Mouse (Mus musculus) frontal cortex, postnatal 36 days (tissue): ENCODE data around the gene Vsig1.
A peak's percentile ranks its signal among the peaks of the same experiment; 100 is the strongest.

Experiments
- DNase-seq, 2 experiments: peaks; one replicate each; pipeline ENCODE4 v3.0.0; 2022; ENCODE audit warnings: low spot score in 2 of 2

Gene Vsig1

GRCm38 (mm10) chrX:140907360-140907759 lies at the start of gene Vsig1:
Gene Vsig1, plus strand, starts transcription at chrX:140907608.
- no peak for DNase-seq

- DNase-seq, result no peak
These were observed 44.6 kb upstream of the Vsig1 start for GRCm38 (mm10) chrX:140862760-140863159.

GRCm38 (mm10) chrX:140863431-140863830 lies 44.0 kb upstream of the Vsig1 start:
- DNase-seq, result no peak

GRCm38 (mm10) chrX:140887193-140887592 lies 20.2 kb upstream of the Vsig1 start:
- no peak for DNase-seq

- peak in 1 of 2 experiments; percentile 29 for DNase-seq
These were observed 15.6 kb upstream of the Vsig1 start for GRCm38 (mm10) chrX:140891796-140892195.

- no peak for DNase-seq
These were observed 3.9 kb upstream of the Vsig1 start for GRCm38 (mm10) chrX:140903487-140903886.

- DNase-seq, result peak; percentile 1 to 16
These were observed 13.9 kb downstream of the Vsig1 start for GRCm38 (mm10) chrX:140921321-140921720.

- DNase-seq, result peak in 1 of 2 experiments; percentile 9
These were observed 24.7 kb downstream of the Vsig1 start for GRCm38 (mm10) chrX:140932066-140932465.

- DNase-seq, result no peak
These were observed 25.9 kb downstream of the Vsig1 start for GRCm38 (mm10) chrX:140933263-140933662.

- no peak for DNase-seq
These were observed 28.9 kb downstream of the Vsig1 start for GRCm38 (mm10) chrX:140936271-140936670.

- DNase-seq, result no peak
These were observed 46.2 kb downstream of the Vsig1 start for GRCm38 (mm10) chrX:140953618-140954017.

GRCm38 (mm10) chrX:140956272-140956940 lies 49.0 kb downstream of the Vsig1 start, which contains the start of the genes Psmd10 and Atg4a:
Gene Psmd10, minus strand, starts transcription at chrX:140956728.
Gene Atg4a, plus strand, starts transcription at chrX:140956907.
- DNase-seq, result peak; percentile 83 to 93

- DNase-seq, result no peak
These were observed 49.6 kb downstream of the Vsig1 start for GRCm38 (mm10) chrX:140956959-140957358.

- DNase-seq, result no peak
These were observed 71.5 kb downstream of the Vsig1 start for GRCm38 (mm10) chrX:140978943-140979342.

GRCm38 (mm10) chrX:140979546-140979945 lies 72.1 kb downstream of the Vsig1 start:
- peak; percentile 20 to 49 for DNase-seq

GRCm38 (mm10) chrX:140980163-140980562 lies 72.8 kb downstream of the Vsig1 start:
- DNase-seq, result no peak

- DNase-seq, result no peak
These were observed 76.0 kb downstream of the Vsig1 start for GRCm38 (mm10) chrX:140983206-140983960.

GRCm38 (mm10) chrX:140984795-140985194 lies 77.4 kb downstream of the Vsig1 start:
- no peak for DNase-seq

GRCm38 (mm10) chrX:140985256-140985655 lies 77.8 kb downstream of the Vsig1 start:
- DNase-seq, result no peak
